In genomic region chr7:101820295-101821030, GRCm38 (mm10) we compare ENCODE assay signal across 8 mouse cellular contexts. TPM values are rescaled to one million over a fixed set of nuclear protein-coding genes. Genes with fewer than 3 reads are reported as not detected.
DNase-seq lines count a peak whose midpoint lies in the region; ATAC-seq lines count a peak whose summit lies in the region.

No protein-coding gene starts in this region.

- peaks cover 9% of the 10 kb centered on the region; the same call in 1 of the 2 replicates for H3K36me3 ChIP-seq in heart, embryonic 11.5 days (ENCODE audit: control insufficient read depth, insufficient read depth, low read length)
- H3K36me3 ChIP-seq in heart, embryonic 16.5 days (ENCODE audit: control insufficient read depth, insufficient read depth) = peaks cover 8% of the 10 kb centered on the region; the same call in 1 of the 2 replicates
- H3K36me3 ChIP-seq in midbrain, embryonic 13.5 days = peaks cover 19% of the 10 kb centered on the region

- no peak for ATAC-seq in heart, embryonic 11.5 days (replicated peaks; ENCODE audit: insufficient number of reproducible peaks, low FRiP score, low TSS enrichment)
- ATAC-seq in heart, embryonic 16.5 days (replicated peaks; ENCODE audit: extremely low read depth, insufficient read depth, low FRiP score) = no peak
- ATAC-seq in midbrain, embryonic 13.5 days = no peak

- H3K27me3 ChIP-seq in heart, embryonic 11.5 days (ENCODE audit: control insufficient read depth, insufficient read depth, low read length) = peaks cover 55% of the 10 kb centered on the region
- H3K27me3 ChIP-seq in heart, embryonic 16.5 days (ENCODE audit: control insufficient read depth, insufficient read depth, low read length) = peaks cover 47% of the 10 kb centered on the region
- peaks cover 82% of the 10 kb centered on the region for H3K27me3 ChIP-seq in midbrain, embryonic 13.5 days

- H3K4me1 ChIP-seq in heart, embryonic 11.5 days (ENCODE audit: control insufficient read depth, insufficient read depth, low read length) = peaks cover 29% of the 10 kb centered on the region
- H3K4me1 ChIP-seq in heart, embryonic 16.5 days (ENCODE audit: control insufficient read depth, insufficient read depth, low read length) = peaks cover 21% of the 10 kb centered on the region
- peaks cover 36% of the 10 kb centered on the region for H3K4me1 ChIP-seq in midbrain, embryonic 13.5 days (replicated peaks)

- no peaks in the 10 kb centered on the region for H3K9me3 ChIP-seq in heart, embryonic 11.5 days (replicated peaks; ENCODE audit: control insufficient read depth, low read length)
- no peaks in the 10 kb centered on the region for H3K9me3 ChIP-seq in heart, embryonic 16.5 days (replicated peaks; ENCODE audit: control insufficient read depth, low read length)
- H3K9me3 ChIP-seq in midbrain, embryonic 13.5 days = no peaks in the 10 kb centered on the region

- no peak overlapping the region for H3K27ac ChIP-seq in heart, embryonic 11.5 days (ENCODE audit: low read depth, low read length)
- H3K27ac ChIP-seq in heart, embryonic 16.5 days (ENCODE audit: low read length) = no peak overlapping the region
- no peak overlapping the region for H3K27ac ChIP-seq in midbrain, embryonic 13.5 days

- WGBS in heart, embryonic 11.5 days (ENCODE audit: insufficient replicate concordance) = 2% methylated on average over 35 of the region's 35 CpGs
- WGBS in heart, embryonic 16.5 days = 3% methylated on average over 35 of the region's 35 CpGs
- 5% methylated on average over 35 of the region's 35 CpGs for WGBS in midbrain, embryonic 13.5 days

- no peak for DNase-seq in heart, adult 9 months (ENCODE audit: low spot score in 2 of 2)
- peak; percentile 37 for DNase-seq in R1 (ENCODE audit: low read depth, low spot score)
- DNase-seq in frontal cortex, adult 2 months (ENCODE audit: extremely low spot score in 1 of 2, low spot score in 1 of 2) = no peak
- DNase-seq in left cerebral cortex, adult 11 months (ENCODE audit: low spot score) = no peak
- no peak for DNase-seq in layer of hippocampus, adult 9-10 months (ENCODE audit: low spot score)

- H3K9ac ChIP-seq in heart, embryonic 11.5 days (ENCODE audit: low read depth, low read length) = no peak overlapping the region
- 0 out of 2 replicates have a peak overlapping the region, but pooled peaks have one; percentile 14 for H3K9ac ChIP-seq in heart, embryonic 16.5 days (ENCODE audit: low read length)
- H3K9ac ChIP-seq in midbrain, embryonic 13.5 days (replicated peaks) = no peak overlapping the region; the same call in 1 of the 2 replicates

- peak overlapping the region; percentile 53 for H3K4me3 ChIP-seq in heart, embryonic 11.5 days (ENCODE audit: low read depth, low read length)
- H3K4me3 ChIP-seq in heart, embryonic 16.5 days (ENCODE audit: low read length) = peak overlapping the region; percentile 44
- H3K4me3 ChIP-seq in midbrain, embryonic 13.5 days (replicated peaks) = peak overlapping the region; percentile 41

- peak overlapping the region; percentile 95 for H3K4me2 ChIP-seq in heart, embryonic 11.5 days
- H3K4me2 ChIP-seq in heart, embryonic 16.5 days (ENCODE audit: low read depth, low read length) = peak overlapping the region; percentile 74
- peak overlapping the region; percentile 67 for H3K4me2 ChIP-seq in midbrain, embryonic 13.5 days (replicated peaks)

RNA-seq across cellular contexts. Expression of gene Phox2a, which starts 2.4 kb away (rescaled TPM):
- not detected in 2 replicates for polyA plus RNA-seq in heart, embryonic 11.5 days (2014; fragmentation: Nextera tagmentation; extraction: Ambion mirVana)
- polyA plus RNA-seq in heart, embryonic 16.5 days (2015; fragmentation: Nextera tagmentation; extraction: Ambion mirVana) = 0.15 and 0.32 TPM in 2 replicates
- polyA plus RNA-seq in midbrain, embryonic 13.5 days (2015; fragmentation: Nextera tagmentation; extraction: Ambion mirVana) = 0.24 and 0.26 TPM in 2 replicates
- not detected in 2 replicates for polyA plus RNA-seq in frontal cortex, adult 2 months (2012; rRNA removed)

RNA-seq across cellular contexts. Expression of gene Inppl1, which starts 17.6 kb away (rescaled TPM):
- polyA plus RNA-seq in heart, embryonic 11.5 days (2014; fragmentation: Nextera tagmentation; extraction: Ambion mirVana) = 33.6 and 52.0 TPM in 2 replicates
- 48.9 and 59.3 TPM in 2 replicates for polyA plus RNA-seq in heart, embryonic 16.5 days (2015; fragmentation: Nextera tagmentation; extraction: Ambion mirVana)
- polyA plus RNA-seq in midbrain, embryonic 13.5 days (2015; fragmentation: Nextera tagmentation; extraction: Ambion mirVana) = 20.3 and 26.3 TPM in 2 replicates
- 34.3 and 38.8 TPM in 2 replicates for polyA plus RNA-seq in frontal cortex, adult 2 months (2012; rRNA removed)

RNA-seq across cellular contexts. Expression of gene Folr2, which starts 36.5 kb away (rescaled TPM):
- not detected in 2 replicates for polyA plus RNA-seq in heart, embryonic 11.5 days (2014; fragmentation: Nextera tagmentation; extraction: Ambion mirVana)
- polyA plus RNA-seq in heart, embryonic 16.5 days (2015; fragmentation: Nextera tagmentation; extraction: Ambion mirVana) = 0.98 and 2.4 TPM in 2 replicates
- 2.2 and 3.8 TPM in 2 replicates for polyA plus RNA-seq in midbrain, embryonic 13.5 days (2015; fragmentation: Nextera tagmentation; extraction: Ambion mirVana)
- polyA plus RNA-seq in frontal cortex, adult 2 months (2012; rRNA removed) = 1.2 and 2.3 TPM in 2 replicates

RNA-seq across cellular contexts. Expression of gene Anapc15, which starts 43.1 kb away (rescaled TPM):
- 73.3 and 76.5 TPM in 2 replicates for polyA plus RNA-seq in heart, embryonic 11.5 days (2014; fragmentation: Nextera tagmentation; extraction: Ambion mirVana)
- polyA plus RNA-seq in heart, embryonic 16.5 days (2015; fragmentation: Nextera tagmentation; extraction: Ambion mirVana) = 53.2 and 54.0 TPM in 2 replicates
- 79.0 and 92.2 TPM in 2 replicates for polyA plus RNA-seq in midbrain, embryonic 13.5 days (2015; fragmentation: Nextera tagmentation; extraction: Ambion mirVana)
- 60.4 and 69.4 TPM in 2 replicates for polyA plus RNA-seq in frontal cortex, adult 2 months (2012; rRNA removed)

RNA-seq across cellular contexts. Expression of gene Folr1, which starts 50.1 kb away (rescaled TPM):
- polyA plus RNA-seq in heart, embryonic 11.5 days (2014; fragmentation: Nextera tagmentation; extraction: Ambion mirVana) = 3.2 and 4.3 TPM in 2 replicates
- polyA plus RNA-seq in heart, embryonic 16.5 days (2015; fragmentation: Nextera tagmentation; extraction: Ambion mirVana) = 4.0 and 4.7 TPM in 2 replicates
- polyA plus RNA-seq in midbrain, embryonic 13.5 days (2015; fragmentation: Nextera tagmentation; extraction: Ambion mirVana) = 11.1 and 13.2 TPM in 2 replicates
- polyA plus RNA-seq in frontal cortex, adult 2 months (2012; rRNA removed) = 1.1 and 2.1 TPM in 2 replicates
